Mouse (Mus musculus) megakaryocyte progenitor cell, adult 5-6 weeks (primary cell): ENCODE results near the gene Apbb2. TPM values are rescaled to one million over a fixed set of nuclear protein-coding genes. Genes with fewer than 3 reads are reported as not detected.
A peak's percentile ranks its signal among the peaks of the same experiment; 100 is the strongest.

Experiments
- ATAC-seq: replicated peaks from 2 replicates; pipeline ENCODE4 v1.8.0; 2016; ENCODE audit warnings: mild to moderate bottlenecking, moderate TSS enrichment, inconsistent platforms; ENCODE audit not compliant: poor library complexity
- total RNA-seq, 2 experiments: library from RNA; stranded (forward) in 1 of 2; stranded (reverse) in 1 of 2; fragments of 157-497, 149-512 nt in 1 of 2; fragments of 200-1000 nt in 1 of 2; gene quantifications; 2 replicates each; pipeline versions ENCODE4 v1.2.3 to v1.2.4; 2015 to 2017

Gene Apbb2
- total RNA-seq, 2 experiments from 2014 or later = 0.29 to 3.3 TPM

GRCm38 (mm10) chr5:66491907-66492562 lies 126.5 kb downstream of the Apbb2 start:
- no peak for ATAC-seq

GRCm38 (mm10) chr5:66486028-66486427 lies 132.6 kb downstream of the Apbb2 start:
- ATAC-seq = no peak

- no peak for ATAC-seq
These were observed 142.3 kb downstream of the Apbb2 start for GRCm38 (mm10) chr5:66476266-66476665.

- ATAC-seq = no peak
These were observed 142.8 kb downstream of the Apbb2 start for GRCm38 (mm10) chr5:66475824-66476223.

- ATAC-seq = no peak
These were observed 144.4 kb downstream of the Apbb2 start for GRCm38 (mm10) chr5:66474153-66474552.

- no peak for ATAC-seq
These were observed 145.0 kb downstream of the Apbb2 start for GRCm38 (mm10) chr5:66473599-66473998.

- ATAC-seq = no peak
These were observed 147.7 kb downstream of the Apbb2 start for GRCm38 (mm10) chr5:66470837-66471236.

GRCm38 (mm10) chr5:66469685-66470084 lies 148.9 kb downstream of the Apbb2 start:
- no peak for ATAC-seq

GRCm38 (mm10) chr5:66468331-66469001 lies 150.1 kb downstream of the Apbb2 start:
- ATAC-seq = no peak

GRCm38 (mm10) chr5:66462665-66463064 lies 155.9 kb downstream of the Apbb2 start:
- no peak for ATAC-seq

- no peak for ATAC-seq
These were observed 159.7 kb downstream of the Apbb2 start for GRCm38 (mm10) chr5:66458851-66459250.

GRCm38 (mm10) chr5:66455271-66455670 lies 163.3 kb downstream of the Apbb2 start:
- ATAC-seq = no peak

GRCm38 (mm10) chr5:66454826-66455225 lies 163.8 kb downstream of the Apbb2 start:
- ATAC-seq = no peak

GRCm38 (mm10) chr5:66453106-66453505 lies 165.5 kb downstream of the Apbb2 start:
- no peak for ATAC-seq

- no peak for ATAC-seq
These were observed 167.0 kb downstream of the Apbb2 start for GRCm38 (mm10) chr5:66451561-66451960.

GRCm38 (mm10) chr5:66445497-66445896 lies 173.1 kb downstream of the Apbb2 start:
- no peak for ATAC-seq

GRCm38 (mm10) chr5:66442260-66442659 lies 176.3 kb downstream of the Apbb2 start:
- no peak for ATAC-seq

- no peak for ATAC-seq
These were observed 181.8 kb downstream of the Apbb2 start for GRCm38 (mm10) chr5:66436791-66437246.

GRCm38 (mm10) chr5:66435158-66435557 lies 183.4 kb downstream of the Apbb2 start:
- ATAC-seq = no peak

GRCm38 (mm10) chr5:66429076-66429475 lies 189.5 kb downstream of the Apbb2 start:
- no peak for ATAC-seq

GRCm38 (mm10) chr5:66428071-66428470 lies 190.5 kb downstream of the Apbb2 start:
- no peak for ATAC-seq

GRCm38 (mm10) chr5:66423909-66424308 lies 194.7 kb downstream of the Apbb2 start:
- 0 out of 2 replicates have a peak, but pooled peaks have one; percentile 29 for ATAC-seq
